Comparison of ENCODE assay signal across 22 mouse cellular contexts in the genomic region with DNA sequence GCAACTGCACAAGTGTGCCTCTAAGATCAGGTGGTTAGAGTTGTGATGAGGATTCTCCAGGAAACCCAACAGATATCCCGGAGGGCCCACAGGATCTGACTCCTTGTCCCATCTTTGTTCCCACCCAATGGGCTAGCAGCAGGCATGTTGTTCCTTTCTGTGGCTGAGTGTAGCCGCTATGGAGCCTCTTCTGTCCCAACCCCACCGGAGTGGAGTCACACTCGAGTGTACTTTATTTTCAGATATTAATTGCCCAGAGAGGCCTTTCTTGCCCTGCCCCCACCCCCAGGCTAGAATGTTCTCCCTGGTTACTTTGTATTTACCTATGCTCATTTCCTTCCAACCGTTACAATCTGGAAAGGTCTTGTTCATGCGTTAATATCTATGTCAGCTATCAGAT.
DNase-seq lines count a peak whose midpoint lies in the region; ATAC-seq and TF ChIP-seq lines count a peak whose summit lies in the region.
"Had no signal": no experiment of that assay in that cellular context is flagged by ENCODE, and none has a peak within 500 bp of the region (broad histone marks: within the 10 kb centered on the region; RNA-seq: fewer than 3 reads in every experiment).

No protein-coding gene starts in this region.

- no peak overlapping the region for H3K4me2 ChIP-seq in kidney, embryonic 15.5 days
- H3K4me2 ChIP-seq: embryonic facial prominence, embryonic 13.5 days; embryonic facial prominence, embryonic 15.5 days; forebrain, embryonic 12.5 days had no signal

- H3K9me3 ChIP-seq in kidney, embryonic 15.5 days (replicated peaks): no peaks in the 10 kb centered on the region
- H3K9me3 ChIP-seq: embryonic facial prominence, embryonic 13.5 days; embryonic facial prominence, embryonic 15.5 days; forebrain, embryonic 12.5 days had no signal

- DNase-seq in kidney, adult 2 months: no peak
- DNase-seq in kidney, postnatal 10 days: peak; percentile 15
- DNase-seq in kidney, adult 9 months: no peak
- no peak for DNase-seq in testis, postnatal 10 days (ENCODE audit: low spot score)
- DNase-seq: adrenal gland, adult 2 months; adrenal gland, postnatal 10 days; adrenal gland, postnatal 25 days; cerebellum, adult 11 months; cerebellum, adult 18-20 months; cerebellum, adult 8-10 months; cerebellum, adult 9-11 months; cerebellum, postnatal 14 days; cerebellum, postnatal 36 days; embryo, embryonic 11 days had no signal

- H3K9ac ChIP-seq in kidney, embryonic 15.5 days: no peak overlapping the region
- H3K9ac ChIP-seq: embryonic facial prominence, embryonic 13.5 days; embryonic facial prominence, embryonic 15.5 days; forebrain, embryonic 12.5 days had no signal

- no peak overlapping the region for H3K4me3 ChIP-seq in kidney, embryonic 15.5 days (replicated peaks)
- no peak overlapping the region for H3K4me3 ChIP-seq in kidney, adult 2 months (ENCODE audit: insufficient read depth, low read depth, low read length)
- H3K4me3 ChIP-seq in testis, adult 2 months (ENCODE audit: control insufficient read depth, low read depth, low read length): peak overlapping the region; percentile 13; the same call in 1 of the 2 replicates
- H3K4me3 ChIP-seq: embryonic facial prominence, embryonic 13.5 days; embryonic facial prominence, embryonic 15.5 days; erythroblast, embryonic 14.5 days; forebrain, embryonic 10.5 days; forebrain, embryonic 12.5 days had no signal

- no peaks in the 10 kb centered on the region for H3K27me3 ChIP-seq in kidney, embryonic 15.5 days
- no peaks in the 10 kb centered on the region for H3K27me3 ChIP-seq in kidney, adult 2 months (replicated peaks; ENCODE audit: control insufficient read depth, insufficient read depth, low read length)
- H3K27me3 ChIP-seq in testis, adult 2 months (ENCODE audit: control insufficient read depth, insufficient read depth, low read length): no peaks in the 10 kb centered on the region
- H3K27me3 ChIP-seq: embryonic facial prominence, embryonic 13.5 days; embryonic facial prominence, embryonic 15.5 days; forebrain, embryonic 12.5 days had no signal

- H3K4me1 ChIP-seq in kidney, embryonic 15.5 days: peaks cover 7% of the 10 kb centered on the region; the same call in 1 of the 2 replicates
- H3K4me1 ChIP-seq in kidney, adult 2 months (ENCODE audit: control insufficient read depth, insufficient read depth, low read length): no peaks in the 10 kb centered on the region
- H3K4me1 ChIP-seq in testis, adult 2 months (ENCODE audit: control insufficient read depth, insufficient read depth, low read length): peaks cover 7% of the 10 kb centered on the region
- H3K4me1 ChIP-seq: embryonic facial prominence, embryonic 13.5 days; embryonic facial prominence, embryonic 15.5 days; forebrain, embryonic 10.5 days; forebrain, embryonic 12.5 days had no signal

- H3K36me3 ChIP-seq in kidney, embryonic 15.5 days: no peaks in the 10 kb centered on the region
- H3K36me3 ChIP-seq in kidney, adult 2 months (ENCODE audit: control insufficient read depth, insufficient read depth, low read length): no peaks in the 10 kb centered on the region
- no peaks in the 10 kb centered on the region for H3K36me3 ChIP-seq in testis, adult 2 months (ENCODE audit: control insufficient read depth, insufficient read depth, low read length)
- H3K36me3 ChIP-seq: embryonic facial prominence, embryonic 13.5 days; embryonic facial prominence, embryonic 15.5 days; forebrain, embryonic 10.5 days; forebrain, embryonic 12.5 days had no signal

- 69% methylated on average over 6 of the region's 6 CpGs for WGBS in kidney, embryonic 15.5 days
- WGBS in kidney, adult 2 months: 57% methylated on average over 6 of the region's 6 CpGs

- 0 out of 2 replicates have a peak overlapping the region, but pooled peaks have one; percentile 32 for H3K27ac ChIP-seq in kidney, embryonic 15.5 days
- no peak overlapping the region for H3K27ac ChIP-seq in kidney, adult 2 months (ENCODE audit: insufficient read depth, low read depth, low read length)
- H3K27ac ChIP-seq in testis, adult 2 months (ENCODE audit: control insufficient read depth, insufficient read depth, low read depth, low read length): peak overlapping the region; percentile 6; the same call in 1 of the 2 replicates
- H3K27ac ChIP-seq: embryonic facial prominence, embryonic 13.5 days; embryonic facial prominence, embryonic 15.5 days; forebrain, embryonic 10.5 days; forebrain, embryonic 12.5 days had no signal

- peak; percentile 75; the same call in 1 of the 2 replicates for ATAC-seq in kidney, embryonic 15.5 days (replicated peaks; ENCODE audit: low FRiP score)
- ATAC-seq: forebrain, embryonic 14.5 days had no signal

- TF ChIP-seq CTCF in kidney, adult 2 months (conservative IDR thresholded peaks at IDR 0.05; ENCODE audit: insufficient read depth, insufficient read length, low read depth, low read length): no peak
- TF ChIP-seq CTCF in testis, adult 2 months (IDR thresholded peaks at IDR 0.05; ENCODE audit: control insufficient read depth, insufficient read depth, insufficient replicate concordance, low read depth, low read length): no peak

- no peak for TF ChIP-seq POLR2A in kidney, adult 2 months (IDR thresholded peaks at IDR 0.05; ENCODE audit: low read depth, low read length)
- TF ChIP-seq POLR2A in testis, adult 2 months (IDR thresholded peaks at IDR 0.05; ENCODE audit: control insufficient read depth, low read depth, low read length): no peak
